Mouse (Mus musculus) adrenal gland, postnatal 25 days (tissue): ENCODE measurements around the gene Slc6a1. TPM values are rescaled to one million over a fixed set of nuclear protein-coding genes. Genes with fewer than 3 reads are reported as not detected.

Source experiments
- DNase-seq: peaks from one replicate; pipeline ENCODE4 v3.0.0; 2021; ENCODE audit warnings: mixed read lengths
- long read RNA-seq: library from polyadenylated mRNA; stranded (forward); transcript quantifications from one replicate; pipeline ENCODE4 v2.0.0, GENCODE M21; 2021
- total RNA-seq: library from RNA; stranded (reverse); gene quantifications from 2 replicates; pipeline ENCODE4 v1.2.3, GENCODE M21; 2021

The Slc6a1 gene
- total RNA-seq, result not detected in 2 replicates
- long read RNA-seq, result 0 reads

- DNase-seq, result peak; percentile 51
Observed at GRCm38 (mm10) chr6:114282469-114283277, at the start of gene Slc6a1. Gene Slc6a1 (plus strand): TSS chr6:114282635.

- no peak for DNase-seq
Observed at GRCm38 (mm10) chr6:114238892-114239644, 43.4 kb upstream of the Slc6a1 start.

- no peak for DNase-seq
Observed at GRCm38 (mm10) chr6:114245665-114246064, 36.8 kb upstream of the Slc6a1 start.

GRCm38 (mm10) chr6:114250311-114250710 lies 32.1 kb upstream of the Slc6a1 start:
- peak; percentile 68 for DNase-seq

- no peak for DNase-seq
Observed at GRCm38 (mm10) chr6:114254927-114255326, 27.5 kb upstream of the Slc6a1 start.

GRCm38 (mm10) chr6:114257762-114258361 lies 24.6 kb upstream of the Slc6a1 start:
- DNase-seq, result no peak

GRCm38 (mm10) chr6:114258661-114259193 lies 23.7 kb upstream of the Slc6a1 start:
- no peak for DNase-seq

- DNase-seq, result no peak
Observed at GRCm38 (mm10) chr6:114261609-114262008, 20.8 kb upstream of the Slc6a1 start.

GRCm38 (mm10) chr6:114264010-114264409 lies 18.4 kb upstream of the Slc6a1 start:
- no peak for DNase-seq

- no peak for DNase-seq
Observed at GRCm38 (mm10) chr6:114264426-114264825, 18.0 kb upstream of the Slc6a1 start.

- no peak for DNase-seq
Observed at GRCm38 (mm10) chr6:114266273-114266672, 16.2 kb upstream of the Slc6a1 start.

- DNase-seq, result no peak
Observed at GRCm38 (mm10) chr6:114267979-114268378, 14.5 kb upstream of the Slc6a1 start.

GRCm38 (mm10) chr6:114269589-114269988 lies 12.8 kb upstream of the Slc6a1 start:
- no peak for DNase-seq

- no peak for DNase-seq
Observed at GRCm38 (mm10) chr6:114270799-114271198, 11.6 kb upstream of the Slc6a1 start.

GRCm38 (mm10) chr6:114272279-114272678 lies 10.2 kb upstream of the Slc6a1 start:
- DNase-seq, result no peak

- no peak for DNase-seq
Observed at GRCm38 (mm10) chr6:114273997-114274728, 8.3 kb upstream of the Slc6a1 start.

GRCm38 (mm10) chr6:114275800-114276199 lies 6.6 kb upstream of the Slc6a1 start:
- DNase-seq, result no peak

GRCm38 (mm10) chr6:114283278-114283770 lies 889 bp downstream of the Slc6a1 start:
- DNase-seq, result no peak

- DNase-seq, result no peak
Observed at GRCm38 (mm10) chr6:114283927-114284703, 1.7 kb downstream of the Slc6a1 start.

GRCm38 (mm10) chr6:114285424-114285823 lies 3.0 kb downstream of the Slc6a1 start:
- DNase-seq, result no peak

- DNase-seq, result no peak
Observed at GRCm38 (mm10) chr6:114289106-114289505, 6.7 kb downstream of the Slc6a1 start.
